Mouse (Mus musculus) 3T3-L1 (cell line): ENCODE data around the gene Arid3c.
"Not testable (repeated sequence)": the region's sequence is repeated elsewhere in the genome, so short reads cannot be mapped to it uniquely, and the experiment has no call there.

Source experiments
- DNase-seq: peaks from one replicate; pipeline ENCODE4 v3.0.0-alpha.2; 2015; ENCODE audit warnings: low read depth, low spot score

Gene Arid3c

GRCm38 (mm10) chr4:41705922-41706754 is 24.8 kb downstream of the Arid3c start:
- no peak for DNase-seq

- no peak for DNase-seq
These were observed 26.3 kb downstream of the Arid3c start for GRCm38 (mm10) chr4:41704651-41705050.

GRCm38 (mm10) chr4:41702226-41702625 is 28.7 kb downstream of the Arid3c start:
- DNase-seq, result not testable (repeated sequence)

- DNase-seq, result not testable (repeated sequence)
These were observed 30.7 kb downstream of the Arid3c start for GRCm38 (mm10) chr4:41700224-41700623.

- not testable (repeated sequence) for DNase-seq
These were observed 31.2 kb downstream of the Arid3c start, which contains the start of gene Il11ra1 for GRCm38 (mm10) chr4:41699783-41700182. Gene Il11ra1 (plus strand): TSS chr4:41699989.

GRCm38 (mm10) chr4:41698421-41699016 is 32.4 kb downstream of the Arid3c start:
- DNase-seq, result not testable (repeated sequence)

- peak; percentile 41 for DNase-seq
These were observed 33.8 kb downstream of the Arid3c start, which contains the start of gene Cntfr for GRCm38 (mm10) chr4:41696930-41697841. Gene Cntfr (minus strand): TSS chr4:41697089.

DNA sequence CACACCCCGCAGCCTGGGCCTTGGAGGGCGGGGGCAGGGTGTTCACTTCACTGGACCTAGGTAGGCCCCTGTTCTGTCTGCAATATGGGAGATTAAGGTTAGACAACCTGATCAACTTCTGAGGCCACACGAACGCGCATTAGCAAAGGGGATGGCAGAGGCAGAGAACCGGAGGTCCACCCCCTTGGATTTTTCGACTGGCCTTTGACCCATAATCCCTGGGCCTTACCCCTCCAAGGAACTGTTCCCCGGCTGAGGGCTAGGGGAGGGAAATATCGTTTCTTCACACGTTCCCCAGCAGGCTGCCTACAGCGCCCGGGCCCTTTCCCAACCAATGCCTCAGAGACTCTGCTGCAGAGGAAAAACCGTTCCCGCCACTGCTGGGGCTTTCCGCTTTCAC is 34.5 kb downstream of the Arid3c start:
- not testable (repeated sequence) for DNase-seq

GRCm38 (mm10) chr4:41695800-41696199 is 35.1 kb downstream of the Arid3c start:
- DNase-seq, result not testable (repeated sequence)

DNA sequence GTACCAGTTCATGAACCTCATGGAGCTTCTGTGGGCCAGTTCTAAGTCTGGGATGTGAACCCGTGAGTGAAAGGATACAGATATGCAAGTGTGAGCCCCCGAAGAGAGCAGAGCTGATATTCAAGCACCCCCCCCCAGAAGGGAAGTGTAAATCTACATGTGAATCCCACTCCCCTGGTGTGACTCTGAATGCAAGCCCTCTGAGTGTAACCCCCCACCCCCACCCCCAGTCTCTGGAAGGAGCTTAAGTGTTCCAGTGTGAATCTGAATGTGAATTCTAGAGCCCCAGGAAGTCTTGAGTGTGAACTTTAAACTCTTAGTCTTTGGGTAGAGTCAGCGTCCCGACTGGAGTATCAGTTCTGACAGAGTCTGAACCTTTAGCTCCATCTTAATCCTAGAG is 37.4 kb downstream of the Arid3c start:
- DNase-seq, result not testable (repeated sequence)

- not testable (repeated sequence) for DNase-seq
These were observed 40.9 kb downstream of the Arid3c start for GRCm38 (mm10) chr4:41690014-41690413.

GRCm38 (mm10) chr4:41688562-41688961 is 42.4 kb downstream of the Arid3c start:
- not testable (repeated sequence) for DNase-seq

GRCm38 (mm10) chr4:41685882-41686492 is 45.0 kb downstream of the Arid3c start:
- not testable (repeated sequence) for DNase-seq

GRCm38 (mm10) chr4:41684931-41685453 is 46.0 kb downstream of the Arid3c start:
- not testable (repeated sequence) for DNase-seq

GRCm38 (mm10) chr4:41684131-41684930 is 46.6 kb downstream of the Arid3c start:
- DNase-seq, result not testable (repeated sequence)

- not testable (repeated sequence) for DNase-seq
These were observed 47.6 kb downstream of the Arid3c start for GRCm38 (mm10) chr4:41683303-41683702.

GRCm38 (mm10) chr4:41682789-41683188 is 48.2 kb downstream of the Arid3c start:
- DNase-seq, result no peak

DNA sequence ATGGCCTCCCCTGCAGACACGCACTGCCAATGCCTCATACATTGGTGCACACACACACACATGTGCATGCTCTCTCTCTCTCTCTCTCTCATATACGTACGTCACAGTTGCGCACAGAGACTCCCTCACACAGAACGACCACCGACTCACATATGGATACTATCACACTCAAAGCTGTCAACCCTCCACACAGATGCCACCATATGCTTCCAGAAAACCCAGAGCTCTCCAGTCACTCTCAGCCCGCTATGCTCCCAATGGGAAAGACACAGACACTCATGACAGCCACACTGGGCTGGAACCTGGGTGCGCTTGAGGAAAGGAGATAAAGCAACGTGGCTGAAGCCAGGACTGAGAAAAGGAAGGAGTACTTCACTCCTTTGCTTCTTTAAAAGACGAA is 49.0 kb downstream of the Arid3c start:
- DNase-seq, result no peak

- no peak for DNase-seq
These were observed 49.8 kb downstream of the Arid3c start for GRCm38 (mm10) chr4:41681176-41681575.

DNA sequence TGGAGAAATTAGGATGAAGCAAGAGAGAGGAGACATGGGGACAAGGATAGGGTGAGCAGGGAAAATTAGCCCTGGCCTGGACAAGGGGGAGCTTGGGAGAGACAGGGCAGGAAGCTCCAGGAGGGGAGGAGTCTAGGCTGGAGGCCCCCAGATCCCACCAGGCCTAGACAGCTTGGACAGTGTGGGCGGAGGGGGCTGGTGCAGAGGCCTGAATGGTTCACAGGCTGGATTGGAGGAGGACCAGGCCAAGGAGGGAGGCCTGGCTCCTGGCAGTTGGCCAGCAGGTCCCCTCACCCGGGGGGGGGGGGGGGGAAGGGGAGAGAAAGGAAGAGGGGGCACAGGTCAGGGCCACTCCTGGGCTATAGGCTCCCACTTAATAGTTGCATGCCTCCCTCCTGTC is 51.7 kb downstream of the Arid3c start:
- DNase-seq, result no peak
